Mouse (Mus musculus) monocyte, adult 5-6 weeks (primary cell): Measurements from ENCODE around the gene Mrps27. TPM values are rescaled to one million over a fixed set of nuclear protein-coding genes. Genes with fewer than 3 reads are reported as not detected.

ENCODE experiments used
- ATAC-seq: fragments of 153-309, 156-312 bp; replicated peaks from 2 replicates; pipeline ENCODE4 v1.8.0; 2017; ENCODE audit warnings: mild to moderate bottlenecking; ENCODE audit not compliant: low TSS enrichment, insufficient number of reproducible peaks, severe bottlenecking, poor library complexity, low FRiP score
- total RNA-seq: library from RNA; stranded (forward); fragments of 200-1000, 200-491, 200-594 nt; gene quantifications from 3 replicates; pipeline ENCODE4 v1.2.3, GENCODE M21; 2017

Gene Mrps27
- total RNA-seq, 1 experiment from 2014 or later, result 12.3 TPM

DNA sequence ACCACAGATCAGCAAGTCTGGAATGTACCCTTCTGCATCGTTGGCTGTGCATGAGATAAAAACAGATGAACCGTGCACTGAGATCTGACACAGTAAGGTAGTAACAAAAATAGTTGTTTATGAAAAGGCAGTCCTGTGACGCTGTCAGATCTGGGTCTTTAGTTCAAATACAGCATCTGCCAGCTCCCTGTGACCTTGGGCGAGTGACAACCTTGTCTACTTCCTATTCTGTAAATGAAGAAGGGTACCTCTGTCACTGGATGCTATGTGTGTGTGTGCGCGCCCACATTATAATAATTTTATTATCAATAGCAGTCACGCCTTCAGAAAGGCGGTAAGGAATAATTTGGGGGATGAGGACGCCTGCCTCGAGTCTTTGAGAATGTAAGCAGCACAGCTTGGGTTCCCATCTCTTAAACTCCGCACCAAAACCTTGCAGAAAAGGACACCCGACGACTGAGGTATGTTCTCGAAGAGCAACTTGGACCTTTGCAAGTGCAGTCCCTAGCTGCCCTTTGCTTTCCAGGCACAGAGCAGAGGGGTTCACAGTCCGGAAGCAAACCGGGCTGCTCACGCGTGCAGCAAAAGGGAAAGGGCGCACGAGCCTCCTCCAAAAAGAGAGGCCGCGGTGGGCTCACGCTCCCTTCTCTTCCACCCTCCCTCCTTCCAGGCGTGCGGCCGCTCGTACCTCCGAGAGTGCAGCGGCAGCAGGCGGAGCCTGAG is 549 bp upstream of the Mrps27 start:
- ATAC-seq, result peak; percentile 25

DNA sequence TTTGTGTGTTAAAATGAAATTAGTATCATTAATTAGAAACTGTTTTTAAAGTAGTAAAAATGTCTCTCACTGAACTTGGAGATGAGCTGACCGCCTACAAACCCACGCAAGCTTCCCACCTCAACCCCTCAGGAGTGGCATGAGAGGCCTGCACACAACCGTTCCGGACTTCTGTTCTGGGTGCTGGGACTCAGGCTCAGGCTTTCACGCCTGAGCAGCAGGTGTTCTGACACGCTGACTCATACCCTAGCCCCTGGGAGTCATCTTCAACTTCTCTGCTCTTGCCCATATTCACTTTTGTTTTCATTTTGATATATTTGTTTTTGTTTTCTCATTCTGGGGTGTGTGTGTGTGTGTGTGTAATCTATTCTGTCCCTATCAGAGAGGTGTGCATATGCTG is 5.4 kb downstream of the Mrps27 start:
- ATAC-seq, result no peak

DNA sequence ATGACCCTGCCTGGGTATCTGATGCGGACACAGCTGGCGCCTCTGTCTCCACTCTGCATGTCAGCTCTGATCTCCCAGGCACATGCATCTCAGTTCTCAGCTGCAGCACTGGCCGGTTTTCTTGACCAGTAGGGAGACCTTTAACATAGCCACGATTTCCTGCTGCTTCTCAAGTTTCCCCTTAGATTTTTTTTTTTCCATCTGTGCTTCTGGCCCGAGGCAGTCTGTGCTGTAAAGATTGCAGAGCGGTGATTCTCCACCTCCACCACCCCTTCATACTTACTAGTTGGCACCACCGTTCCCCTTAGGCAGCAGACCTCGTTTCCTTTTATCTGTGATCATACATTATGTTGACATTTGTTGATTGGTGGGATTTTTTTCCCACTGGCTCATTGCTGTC is 6.6 kb downstream of the Mrps27 start:
- no peak for ATAC-seq

DNA sequence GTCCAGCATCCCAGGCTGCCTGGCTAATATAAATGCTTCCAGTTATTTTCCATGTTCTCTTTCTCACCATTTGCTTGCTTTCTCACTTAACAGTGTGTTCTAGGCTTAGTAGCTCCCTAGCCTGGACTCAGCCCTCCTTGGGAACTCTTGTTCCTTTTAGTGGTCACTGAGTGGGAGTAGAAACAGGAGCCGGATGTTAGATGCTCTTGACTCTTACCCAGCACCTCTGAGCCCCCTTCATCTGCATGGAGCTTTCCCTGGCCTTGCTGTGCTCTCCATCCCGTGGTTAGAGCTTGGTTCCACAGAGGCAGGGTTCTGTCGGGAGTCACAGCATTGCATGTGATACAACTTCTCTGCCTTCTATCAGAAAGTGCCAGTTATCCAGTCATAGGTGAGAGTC is 7.0 kb downstream of the Mrps27 start:
- ATAC-seq, result no peak

DNA sequence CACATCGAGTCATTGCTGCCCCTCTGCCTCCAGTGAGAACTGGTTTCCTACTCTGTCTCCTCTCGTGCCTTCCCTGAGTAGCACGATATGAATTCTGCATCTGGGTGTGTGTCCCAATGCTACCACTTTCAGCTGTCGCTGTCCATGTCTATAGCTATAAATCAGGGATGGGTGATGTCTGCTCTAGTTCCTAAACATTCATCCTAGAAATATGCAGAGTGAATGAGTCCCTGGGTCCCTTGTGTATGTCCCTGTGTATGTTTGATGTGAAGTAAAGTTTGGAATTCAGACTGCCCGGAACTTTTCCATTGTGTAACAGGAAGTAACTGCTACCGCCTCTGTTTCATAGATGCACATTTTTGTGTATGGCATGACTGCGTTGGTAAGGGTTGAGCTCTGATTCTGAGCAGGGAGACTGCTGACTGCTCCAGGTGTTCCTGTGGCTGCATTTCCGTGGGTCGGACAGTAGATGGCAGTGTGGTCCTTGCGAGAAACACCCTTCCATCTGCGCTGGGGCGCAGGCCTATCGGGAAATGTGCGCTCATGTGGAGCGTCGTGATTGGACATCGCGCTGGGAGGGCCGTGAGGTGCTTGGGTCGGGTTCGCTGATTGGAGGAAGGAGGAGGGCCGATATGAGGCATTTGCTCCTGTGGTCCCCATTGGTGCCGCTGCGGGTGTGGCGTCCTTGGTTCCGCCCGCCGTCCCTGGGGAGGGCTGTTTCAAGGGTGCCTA is 8.3 kb downstream of the Mrps27 start:
- peak; percentile 100 for ATAC-seq

DNA sequence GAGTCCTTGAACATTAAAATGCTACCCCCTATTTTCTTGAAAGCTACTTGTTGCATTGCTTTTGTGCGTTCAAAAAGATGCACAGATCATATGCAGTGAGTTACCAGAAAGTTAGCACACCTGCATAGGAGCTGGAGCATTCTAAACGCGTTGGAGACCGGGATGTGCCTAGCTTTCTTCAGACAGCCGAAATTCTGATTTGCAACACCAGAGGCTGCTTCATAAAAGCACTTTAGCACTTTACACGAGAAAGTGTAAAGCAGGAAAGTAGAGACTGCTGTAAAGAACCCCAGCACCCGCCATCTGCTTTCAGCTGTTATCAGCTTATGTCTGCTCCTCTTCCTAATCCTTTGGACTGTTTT is 8.9 kb downstream of the Mrps27 start:
- no peak for ATAC-seq

DNA sequence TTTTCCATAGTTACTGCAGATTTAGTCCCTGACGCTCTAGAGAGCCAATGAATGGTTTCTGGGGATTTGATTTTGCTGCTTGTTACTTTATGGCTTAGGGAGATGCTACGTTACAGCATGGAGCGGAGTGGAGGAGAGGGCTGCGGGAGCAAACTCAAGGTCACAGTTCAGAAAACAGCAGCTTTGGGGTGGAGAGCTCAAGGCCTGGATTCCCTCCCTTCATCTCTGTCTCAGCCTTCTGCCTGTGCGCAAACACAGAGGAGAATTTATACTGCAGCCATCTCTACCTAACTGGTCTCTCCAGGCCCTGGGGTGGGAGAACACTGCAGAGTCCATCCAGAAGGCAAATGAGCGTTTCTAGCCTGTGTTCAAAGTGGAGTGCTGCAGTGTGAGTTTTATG is 10.5 kb downstream of the Mrps27 start:
- ATAC-seq, result no peak

DNA sequence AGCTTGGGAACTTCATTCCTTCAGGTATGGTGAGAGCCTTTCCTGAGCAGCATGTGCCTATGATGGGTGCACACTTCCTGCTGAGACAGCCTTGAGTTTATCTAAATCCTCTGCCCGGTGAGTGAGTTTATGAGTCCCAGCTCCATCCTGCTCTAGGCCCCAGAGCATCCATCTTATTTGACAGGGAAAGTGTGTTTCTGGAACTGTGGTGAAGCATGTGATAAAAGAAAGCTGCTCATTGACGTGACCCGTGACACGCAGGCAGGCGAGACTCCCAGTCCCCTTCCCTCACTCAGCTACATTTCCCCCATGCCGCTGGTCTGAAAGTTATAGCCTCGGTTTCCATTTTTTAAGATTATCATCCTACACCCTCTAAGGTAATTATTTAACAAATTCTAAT is 11.3 kb downstream of the Mrps27 start:
- no peak for ATAC-seq

DNA sequence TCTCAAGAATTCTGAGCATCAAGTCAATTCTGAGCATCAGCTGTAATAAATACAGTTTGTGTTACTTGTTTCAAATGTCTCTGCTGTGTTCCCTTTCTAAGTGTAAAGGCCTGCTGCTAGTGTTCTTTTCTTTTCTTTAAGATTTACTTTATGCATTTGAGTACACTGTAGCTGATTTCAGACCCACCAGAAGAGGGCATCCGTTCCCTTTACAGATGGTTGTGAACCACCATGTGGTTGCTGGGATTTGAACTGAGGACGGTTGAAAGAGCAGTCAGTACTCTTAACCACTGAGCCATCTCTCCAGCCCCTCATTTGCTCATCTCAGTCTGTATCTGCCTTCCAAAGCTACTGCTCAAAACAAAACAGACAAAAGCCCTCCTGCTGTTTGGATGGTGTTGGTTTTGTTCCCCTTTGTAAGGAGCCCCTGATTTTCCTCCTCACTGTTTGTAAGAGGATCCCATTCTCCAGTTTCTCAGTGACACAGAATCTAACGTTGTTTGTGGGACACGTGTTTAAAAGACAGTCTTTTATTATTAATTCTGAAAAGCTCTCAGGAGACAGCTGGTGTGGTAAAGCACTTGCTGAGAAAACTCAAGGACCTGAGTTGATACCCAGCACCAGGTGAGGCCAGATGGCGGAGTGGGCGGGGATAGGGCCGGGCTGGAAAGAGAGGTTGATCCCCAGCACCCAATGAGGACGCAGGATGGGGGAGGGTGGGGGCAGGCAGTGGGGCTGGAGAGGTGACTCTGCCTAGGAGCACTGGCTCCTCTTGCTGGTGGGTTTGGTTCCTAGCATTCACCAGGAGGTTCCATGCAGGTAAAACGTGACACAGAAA is 12.1 kb downstream of the Mrps27 start:
- ATAC-seq, result no peak

DNA sequence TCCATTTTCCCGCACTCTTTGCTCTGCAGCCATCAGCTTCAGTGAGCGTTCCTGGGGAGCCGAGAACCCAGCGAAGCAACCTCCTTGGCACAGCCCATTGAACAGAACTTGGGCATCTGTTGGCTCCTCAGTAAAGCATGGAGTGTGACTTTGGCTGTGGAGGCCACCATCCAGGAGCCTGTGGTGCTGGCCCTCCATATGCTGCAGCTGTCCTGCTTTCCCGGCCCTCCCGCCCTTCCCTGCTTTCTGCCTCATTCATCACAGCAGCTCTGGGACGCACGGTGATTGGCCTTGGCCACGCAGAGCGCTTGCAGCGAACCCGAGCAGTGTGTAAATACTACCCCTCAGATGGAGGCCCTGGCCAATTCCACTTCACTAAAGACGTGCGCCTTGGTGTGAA is 14.3 kb downstream of the Mrps27 start:
- no peak for ATAC-seq

DNA sequence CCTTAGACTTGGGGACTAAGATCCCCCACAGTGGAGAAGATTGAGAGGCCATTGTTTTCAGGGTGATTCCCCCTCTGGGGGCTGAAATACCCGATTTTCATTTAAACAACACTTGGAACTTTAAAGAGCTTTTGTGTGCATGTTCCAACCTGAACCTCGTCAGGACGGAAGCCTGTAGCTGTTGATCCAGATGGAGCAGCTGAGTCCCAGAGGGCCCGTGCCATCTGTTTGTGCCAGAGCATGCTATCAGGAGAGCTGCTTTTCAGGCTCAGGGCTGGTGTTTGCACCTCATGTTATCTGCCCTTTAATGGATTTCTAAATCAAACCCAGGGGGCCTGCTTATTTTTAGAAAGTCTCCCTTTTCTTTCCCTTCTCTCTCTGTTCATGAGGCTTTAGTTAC is 19.3 kb downstream of the Mrps27 start:
- no peak for ATAC-seq

DNA sequence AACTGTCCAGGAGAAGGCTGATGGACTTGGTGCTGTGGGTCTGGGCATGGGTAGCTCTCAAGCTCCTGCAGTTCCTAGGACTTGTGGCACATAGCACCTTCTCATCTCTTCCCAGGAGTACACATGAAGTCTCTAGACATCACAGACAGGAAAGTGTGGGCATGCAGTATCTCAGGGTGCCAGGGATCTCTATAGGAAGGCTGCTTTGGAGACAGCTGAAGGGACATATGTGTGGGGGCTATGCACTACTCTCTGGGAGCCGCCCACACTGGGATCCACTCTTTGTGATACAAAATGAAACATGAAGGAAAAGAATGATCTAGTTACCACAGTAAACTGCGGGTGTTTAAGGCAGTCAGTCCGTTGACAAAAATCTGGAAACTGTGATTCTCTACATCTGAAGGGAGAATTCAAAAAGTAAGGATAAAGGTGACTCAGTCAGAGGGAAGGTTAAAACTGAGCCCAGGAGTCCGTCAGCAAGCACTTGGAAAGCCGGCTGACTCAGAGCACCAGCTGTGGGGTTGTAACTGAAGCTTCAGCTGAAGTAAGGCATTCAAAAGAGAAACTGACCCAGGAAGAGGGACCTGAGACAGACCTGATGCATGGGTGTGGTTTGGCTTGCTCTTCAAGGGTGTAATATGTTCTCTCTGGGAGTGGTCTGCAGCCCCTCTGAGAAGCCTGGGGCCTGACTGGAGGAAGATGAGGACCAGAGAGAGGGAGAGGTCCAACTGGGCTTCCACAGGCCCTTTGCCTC is 22.0 kb downstream of the Mrps27 start:
- no peak for ATAC-seq

DNA sequence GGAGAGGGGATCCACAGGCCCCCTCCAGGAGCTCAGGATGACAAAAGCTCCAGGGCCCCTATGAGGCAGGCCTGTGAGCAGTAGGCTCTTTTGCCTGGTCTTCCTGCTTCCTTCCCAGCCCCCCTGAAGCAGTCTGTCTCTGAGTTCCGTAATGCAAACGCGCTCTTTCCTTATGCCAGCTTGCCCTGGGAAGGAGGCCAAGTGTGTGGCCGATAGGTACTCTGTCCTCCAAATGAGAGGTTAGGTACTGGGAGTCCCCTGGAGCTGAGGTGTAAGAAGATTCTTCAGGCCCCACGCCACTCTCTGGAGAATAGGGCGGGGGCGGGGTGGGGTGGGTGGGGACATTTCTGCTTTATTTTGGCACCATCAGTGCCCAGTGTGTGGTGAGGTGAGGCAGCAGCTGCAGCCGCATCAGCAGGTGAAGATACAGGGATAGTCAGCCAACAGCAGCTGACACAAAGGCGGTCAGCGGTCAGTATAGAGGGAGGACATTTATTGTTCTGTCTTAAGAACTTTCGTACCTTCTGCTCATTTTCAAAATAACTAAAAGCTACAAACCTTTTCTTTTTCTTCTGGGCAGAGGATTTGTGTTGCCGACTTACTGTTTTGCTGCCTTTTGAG is 23.1 kb downstream of the Mrps27 start:
- ATAC-seq, result no peak

DNA sequence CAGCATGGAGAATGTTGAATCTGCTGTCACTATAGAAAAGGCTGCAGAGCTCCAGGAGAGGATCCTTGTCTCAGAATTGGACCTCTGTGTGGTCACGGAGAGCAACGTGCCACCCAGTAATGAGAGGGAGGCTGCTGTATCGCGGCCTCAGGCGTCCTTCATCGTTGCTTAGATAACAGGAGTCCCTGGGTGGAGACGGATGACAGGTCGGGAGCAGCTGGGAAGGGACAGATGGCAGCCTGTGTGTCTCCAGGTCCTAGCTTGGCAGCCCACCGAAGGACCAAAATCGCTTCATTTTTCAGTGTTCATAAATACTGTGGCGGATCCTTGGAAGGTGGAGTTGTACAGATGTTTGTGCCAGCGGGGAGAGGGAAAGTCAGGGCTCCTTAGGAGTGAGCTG is 24.5 kb downstream of the Mrps27 start:
- ATAC-seq, result no peak

DNA sequence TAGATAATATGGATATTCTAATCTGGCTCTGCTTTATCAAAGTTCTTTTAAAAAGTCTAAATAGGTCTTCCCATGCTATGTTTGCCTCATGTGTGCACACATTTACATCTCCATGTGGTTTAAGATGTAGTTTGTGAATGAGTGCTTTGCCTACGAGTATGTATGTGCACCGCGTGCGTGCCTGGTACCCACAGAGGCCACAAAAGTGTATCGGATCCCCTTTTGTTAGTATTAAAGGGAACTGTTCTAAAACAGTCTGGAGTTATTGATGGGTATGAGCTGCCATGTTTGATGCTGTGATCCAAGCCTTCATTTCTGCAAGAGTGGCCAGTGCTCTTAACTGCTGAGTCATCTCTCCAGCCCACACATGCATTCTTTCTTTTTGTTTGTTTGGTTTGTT is 26.7 kb downstream of the Mrps27 start:
- no peak for ATAC-seq

DNA sequence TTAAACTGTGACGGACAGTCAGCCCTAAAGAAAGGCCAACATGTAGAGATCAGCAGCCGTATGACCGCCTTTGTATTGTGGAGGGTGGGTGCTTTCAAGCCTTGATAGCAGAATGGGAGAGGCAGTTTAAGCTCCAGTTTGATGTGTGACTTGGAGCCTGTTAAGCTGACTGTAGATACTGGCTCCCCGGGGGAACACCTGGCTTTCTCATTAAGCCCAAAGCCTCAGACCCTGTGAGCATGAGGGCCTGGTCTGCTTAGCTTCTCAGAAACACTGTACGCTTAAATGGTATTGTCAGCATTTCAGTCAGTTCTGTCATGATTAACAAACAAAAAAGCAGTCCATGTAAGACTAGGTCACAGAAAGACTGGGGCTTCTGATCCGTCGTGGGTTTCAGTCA is 29.1 kb downstream of the Mrps27 start:
- ATAC-seq, result no peak

DNA sequence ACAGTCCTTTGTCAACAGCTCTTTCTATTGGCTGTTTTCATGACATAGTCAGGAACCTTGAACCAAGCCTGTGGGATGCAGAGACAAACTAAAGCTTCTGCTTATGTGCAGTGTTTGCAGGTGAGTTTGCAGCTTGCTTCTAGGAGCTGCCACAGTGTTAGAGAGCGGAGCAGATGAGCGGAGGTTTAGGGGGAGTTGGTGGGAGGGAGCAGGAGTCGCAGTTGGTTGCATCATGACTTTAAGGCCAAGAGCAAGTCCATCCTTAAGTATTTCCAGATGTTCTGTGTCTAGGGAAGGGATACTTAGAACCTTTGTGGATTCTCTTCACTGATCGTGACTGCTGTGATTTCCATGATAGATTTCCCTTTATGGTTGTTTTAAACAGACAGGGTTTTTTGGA is 29.6 kb downstream of the Mrps27 start:
- ATAC-seq, result no peak

DNA sequence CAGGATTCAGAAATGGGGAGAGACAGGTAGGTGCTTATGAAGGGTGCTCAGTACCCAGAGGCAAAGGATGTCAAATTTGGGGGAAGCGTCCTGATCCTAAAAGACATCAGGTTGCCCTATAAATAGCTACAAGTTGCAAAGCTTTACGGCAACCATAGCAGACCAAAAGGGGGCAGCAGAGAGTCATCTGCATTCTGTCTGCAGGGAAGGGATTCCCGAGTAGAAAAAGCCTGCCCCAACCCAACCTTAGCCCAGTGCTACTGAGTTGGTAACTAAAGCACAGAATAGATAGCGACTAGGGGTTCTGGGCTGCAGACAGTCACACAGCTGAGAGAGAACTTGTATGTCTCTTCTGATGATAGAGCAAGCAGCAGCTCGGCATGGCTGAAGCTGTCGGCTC is 31.0 kb downstream of the Mrps27 start:
- ATAC-seq, result 0 out of 2 replicates have a peak, but pooled peaks have one; percentile 50

DNA sequence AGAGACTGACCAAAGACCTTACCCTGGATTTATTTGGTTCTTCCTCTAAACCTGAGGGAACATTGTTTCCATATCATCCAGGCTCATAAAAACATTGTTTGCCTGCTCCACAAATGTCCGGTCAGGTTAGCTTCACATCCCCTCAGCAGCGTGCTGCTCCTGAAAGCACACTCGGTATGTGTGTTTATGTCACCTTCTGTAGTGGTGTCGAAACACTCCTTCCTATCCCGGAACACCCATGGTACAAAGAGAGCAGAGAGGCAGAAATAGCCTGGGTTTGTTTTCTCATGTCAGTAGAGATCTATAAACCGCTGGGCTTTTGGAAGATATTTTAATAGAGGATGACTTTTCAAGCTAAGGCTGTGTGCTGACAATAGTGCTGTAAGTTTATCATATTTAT is 32.5 kb downstream of the Mrps27 start:
- no peak for ATAC-seq
